Mouse (Mus musculus): Measurements from ENCODE around the gene Actn3.

Actn3 gene

GRCm38 (mm10) chr19:4877785-4878184 lies at the start of gene Actn3:
TSS of gene Actn3 (minus strand) at chr19:4877909.
- TF ChIP-seq GATA4 (IDR thresholded peaks at IDR 0.05; ENCODE audit: insufficient replicate concordance, low read length), result no peak

- TF ChIP-seq GATA4 (IDR thresholded peaks at IDR 0.05; ENCODE audit: insufficient replicate concordance, low read length), result no peak
These were observed 47.6 kb upstream of the Actn3 start for GRCm38 (mm10) chr19:4925121-4925860.

GRCm38 (mm10) chr19:4919652-4920051 lies 41.9 kb upstream of the Actn3 start:
- TF ChIP-seq GATA4 (IDR thresholded peaks at IDR 0.05; ENCODE audit: insufficient replicate concordance, low read length), result no peak

DNA sequence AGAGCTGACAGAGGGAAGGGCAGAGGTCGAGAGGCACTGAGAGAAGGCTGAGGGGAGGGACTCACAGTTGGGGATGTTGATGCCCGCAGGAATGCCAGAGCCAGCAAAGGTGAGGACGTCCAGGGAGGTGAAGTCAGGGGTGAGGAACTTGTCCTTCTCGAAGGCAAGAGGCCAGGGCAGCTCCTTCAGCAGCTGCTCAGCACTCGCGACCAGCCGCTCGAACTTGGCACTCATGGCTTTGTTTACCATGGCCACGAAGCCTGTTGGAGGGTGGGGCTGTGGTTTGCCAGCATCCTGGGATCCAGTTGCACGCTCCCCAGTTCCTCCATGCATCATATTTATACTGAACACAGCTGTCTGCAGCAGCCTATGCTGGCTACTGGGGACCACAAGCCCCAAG lies 39.1 kb upstream of the Actn3 start:
- no peak for TF ChIP-seq GATA4 (IDR thresholded peaks at IDR 0.05; ENCODE audit: insufficient replicate concordance, low read length)

GRCm38 (mm10) chr19:4915924-4916603 lies 38.4 kb upstream of the Actn3 start:
- no peak for TF ChIP-seq GATA4 (IDR thresholded peaks at IDR 0.05; ENCODE audit: insufficient replicate concordance, low read length)

GRCm38 (mm10) chr19:4909376-4909775 lies 31.7 kb upstream of the Actn3 start:
- no peak for TF ChIP-seq GATA4 (IDR thresholded peaks at IDR 0.05; ENCODE audit: insufficient replicate concordance, low read length)

GRCm38 (mm10) chr19:4908107-4908506 lies 30.4 kb upstream of the Actn3 start:
- no peak for TF ChIP-seq GATA4 (IDR thresholded peaks at IDR 0.05; ENCODE audit: insufficient replicate concordance, low read length)

GRCm38 (mm10) chr19:4905979-4906794 lies 28.5 kb upstream of the Actn3 start, which contains the start of gene Bbs1:
TSS of gene Bbs1 (minus strand) at chr19:4906628.
- no peak for TF ChIP-seq GATA4 (IDR thresholded peaks at IDR 0.05; ENCODE audit: insufficient replicate concordance, low read length)

- no peak for TF ChIP-seq GATA4 (IDR thresholded peaks at IDR 0.05; ENCODE audit: insufficient replicate concordance, low read length)
These were observed 22.2 kb upstream of the Actn3 start for GRCm38 (mm10) chr19:4899888-4900287.

DNA sequence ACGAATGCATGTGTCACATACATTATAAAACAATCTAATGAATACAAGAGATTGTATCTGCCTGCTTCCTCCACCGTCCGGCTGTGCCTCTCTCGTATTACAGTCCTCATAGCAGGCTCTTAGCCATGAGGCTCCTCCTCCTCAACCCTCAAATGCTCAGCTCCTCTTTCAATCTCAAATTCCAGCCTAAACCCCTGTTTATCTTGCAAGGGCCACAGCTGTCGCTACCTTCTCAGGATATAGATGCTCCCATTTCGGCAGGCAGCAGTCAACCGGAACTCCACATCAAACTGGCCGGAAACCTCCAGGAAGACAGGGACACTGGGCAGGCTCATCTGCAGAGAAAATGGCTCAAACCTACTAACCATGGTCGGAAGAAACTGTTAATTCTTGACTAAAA lies 21.3 kb upstream of the Actn3 start:
- TF ChIP-seq GATA4 (IDR thresholded peaks at IDR 0.05; ENCODE audit: insufficient replicate concordance, low read length), result no peak

- no peak for TF ChIP-seq GATA4 (IDR thresholded peaks at IDR 0.05; ENCODE audit: insufficient replicate concordance, low read length)
These were observed 19.2 kb upstream of the Actn3 start for GRCm38 (mm10) chr19:4896780-4897520.

DNA sequence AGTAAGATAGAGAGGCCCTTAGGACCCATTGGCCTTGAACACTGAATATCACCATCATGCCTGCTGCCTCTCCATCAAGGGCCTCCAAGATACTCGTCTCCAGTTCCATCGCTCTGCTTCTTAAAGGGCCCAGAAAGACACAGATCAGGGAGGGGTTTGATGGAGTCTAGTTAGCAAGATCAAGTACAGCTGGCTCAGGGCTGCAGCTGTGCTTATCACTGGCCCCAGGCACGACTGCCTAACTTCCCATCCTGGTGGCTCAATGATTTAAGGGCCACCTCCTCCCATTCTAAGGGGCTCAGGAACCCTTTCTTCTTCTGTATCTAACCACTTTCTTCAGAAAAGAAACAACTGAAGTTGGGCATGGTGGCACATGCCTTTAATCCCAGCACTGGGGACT lies 14.1 kb upstream of the Actn3 start:
- no peak for TF ChIP-seq GATA4 (IDR thresholded peaks at IDR 0.05; ENCODE audit: insufficient replicate concordance, low read length)

- no peak for TF ChIP-seq GATA4 (IDR thresholded peaks at IDR 0.05; ENCODE audit: insufficient replicate concordance, low read length)
These were observed 12.1 kb upstream of the Actn3 start for GRCm38 (mm10) chr19:4889791-4890190.

DNA sequence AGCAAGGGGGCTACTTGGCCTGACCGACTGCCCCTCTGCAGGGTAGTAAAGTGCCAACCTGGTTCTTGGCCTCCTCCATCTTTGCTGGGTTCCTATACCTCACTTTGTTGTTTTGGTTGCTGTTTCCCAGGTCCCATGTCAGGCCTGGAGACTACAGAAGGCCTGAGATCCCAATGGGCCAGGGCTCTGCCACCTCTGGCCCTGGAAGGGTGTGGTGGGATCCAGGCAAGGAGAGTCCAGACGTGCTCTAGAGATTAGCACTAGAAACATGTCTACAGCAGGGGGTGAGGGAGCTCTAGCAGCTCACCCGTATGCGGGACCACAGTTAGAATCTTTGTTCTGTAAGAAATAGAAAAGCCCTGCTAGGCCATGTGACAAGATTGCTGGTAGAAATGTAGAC lies 6.3 kb upstream of the Actn3 start:
- TF ChIP-seq GATA4 (IDR thresholded peaks at IDR 0.05; ENCODE audit: insufficient replicate concordance, low read length), result no peak

DNA sequence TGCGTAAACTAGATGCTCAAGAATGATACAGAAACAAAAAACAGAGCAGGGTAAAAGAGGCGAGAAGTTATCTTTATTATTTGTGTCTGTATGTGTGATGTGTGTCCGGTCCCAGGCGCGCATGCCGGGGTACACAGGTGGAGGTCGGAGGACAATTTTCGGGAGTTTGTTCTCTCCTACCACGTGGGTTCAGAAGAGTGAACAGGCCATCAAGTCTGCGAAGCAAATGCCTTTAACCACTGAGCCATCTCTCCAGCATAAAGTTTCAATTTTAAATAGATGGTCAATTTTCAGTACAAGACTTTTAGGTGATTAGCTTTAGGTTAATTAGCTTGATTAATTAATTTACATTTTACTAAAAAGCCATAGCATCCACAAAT lies 1.6 kb upstream of the Actn3 start:
- no peak for TF ChIP-seq GATA4 (IDR thresholded peaks at IDR 0.05; ENCODE audit: insufficient replicate concordance, low read length)
